Mouse (Mus musculus) liver, embryonic 14.5 days (tissue): ENCODE data around the gene Ghr.

Experiments used
- CTCF ChIP-seq: IDR thresholded peaks from 2 replicates; pipeline ENCODE4 v1.5.1; 2016; ENCODE audit warnings: antibody characterized with exemption, low read depth, control low read depth
- EP300 ChIP-seq: IDR thresholded peaks from 2 replicates; pipeline ENCODE4 v1.6.1; 2016; ENCODE audit warnings: antibody characterized with exemption, low read depth

DNA sequence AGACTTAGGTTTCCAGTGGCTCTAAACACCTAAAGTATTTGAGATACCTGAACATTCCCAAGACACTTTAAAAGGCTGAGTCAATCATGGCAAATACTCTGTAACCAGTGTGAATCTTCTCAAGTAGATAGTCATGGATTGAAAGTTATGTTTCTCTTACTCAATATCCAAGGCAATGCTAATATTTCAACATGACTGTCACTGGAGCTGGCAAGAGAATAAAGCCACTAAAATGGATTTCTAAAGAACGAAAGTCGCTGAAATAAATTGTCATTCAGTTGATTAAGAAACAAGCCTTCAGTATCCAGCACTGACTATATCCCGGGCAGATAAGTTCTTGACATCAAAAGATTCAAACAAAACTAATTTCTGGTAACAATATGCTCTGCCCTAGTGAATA is 37.1 kb upstream of the Ghr start:
- TF ChIP-seq CTCF, result no peak
- TF ChIP-seq EP300, result no peak
